Mouse (Mus musculus) forebrain, embryonic 14.5 days (tissue): ENCODE data around the gene Map1s. TPM values are rescaled to one million over a fixed set of nuclear protein-coding genes. Genes with fewer than 3 reads are reported as not detected.

Experiments used
- microRNA counts: library from miRNA; unstranded; fragments of <30 nt; microRNA quantifications from one replicate; lab custom pipeline; 2016
- microRNA-seq: library from miRNA; unstranded; fragments of <30 nt; microRNA quantifications from one replicate; pipeline ENCODE4, GENCODE M21; 2016
- polyA plus RNA-seq: library from polyadenylated mRNA; unstranded; fragments of >200 nt; fragmentation: Nextera tagmentation; extraction: Ambion mirVana; gene quantifications from 2 replicates; pipeline ENCODE4 v1.2.1, GENCODE M21; 2014

Gene Map1s
- polyA plus RNA-seq, 1 experiment from 2014 or later, result 33.9 TPM

MicroRNAs within 50 kb of the gene (microRNA counts, 519-probe panel; counts per million panel counts)
- not detected for microRNA mmu-miR-1969 (lab: Ali Mortazavi, UCI)

Small RNA genes lying within 50 kb of the gene (microRNA-seq; reads per million reads assigned to microRNA genes)
- gene Mir1969 (6.9 reads per million, percentile 29 among the genes with 10 or more reads in this experiment), gene Mir7067 (0.66 reads per million)

Other genes with a start within 250 kb of the Map1s start
- 85.7 and 101 TPM in 2 replicates for gene Pgpep1, start 245.5 kb upstream of the Map1s start, polyA plus RNA-seq
- 200 and 220 TPM in 2 replicates for gene Lsm4, start 232.7 kb upstream of the Map1s start, polyA plus RNA-seq
- 87.2 and 94.0 TPM in 2 replicates for gene Jund, start 207.0 kb upstream of the Map1s start, polyA plus RNA-seq
- 0.06 and 0.10 TPM in 2 replicates for gene Iqcn, start 202.5 kb upstream of the Map1s start, polyA plus RNA-seq
- not detected in 2 replicates for gene Gm3336, start 187.4 kb upstream of the Map1s start, polyA plus RNA-seq
- not detected in 2 replicates for gene Pde4c, start 182.2 kb upstream of the Map1s start, polyA plus RNA-seq
- 330 and 371 TPM in 2 replicates for gene Rab3a, start 151.3 kb upstream of the Map1s start, polyA plus RNA-seq
- gene Mpv17l2, start 145.0 kb upstream of the Map1s start, polyA plus RNA-seq, result 52.3 and 60.8 TPM in 2 replicates
- gene Pik3r2, start 129.2 kb upstream of the Map1s start, polyA plus RNA-seq, result 57.9 and 84.9 TPM in 2 replicates
- 15.5 and 18.6 TPM in 2 replicates for gene Mast3, start 100.9 kb upstream of the Map1s start, polyA plus RNA-seq
- 0.22 TPM in 1 of 2 replicates, not detected in the other for gene Il12rb1, start 97.5 kb upstream of the Map1s start, polyA plus RNA-seq
- gene Arrdc2, start 66.2 kb upstream of the Map1s start, polyA plus RNA-seq, result 6.8 and 7.4 TPM in 2 replicates
- gene Kcnn1, start 42.7 kb upstream of the Map1s start, polyA plus RNA-seq, result 7.3 and 11.3 TPM in 2 replicates
- gene Ccdc124, start 32.0 kb upstream of the Map1s start, polyA plus RNA-seq, result 177 and 182 TPM in 2 replicates
- 0.60 and 0.89 TPM in 2 replicates for gene Slc5a5, start 13.2 kb upstream of the Map1s start, polyA plus RNA-seq
- 2,846 and 4,258 TPM in 2 replicates for gene Rpl18a, start 8.5 kb upstream of the Map1s start, polyA plus RNA-seq